Mouse (Mus musculus) E14TG2a.4 (cell line): Measurements from ENCODE around the gene Ift81.

Source experiments
- H3K27me3 ChIP-seq: 2 replicates; pipeline ENCODE4 v1.6.1; 2014; ENCODE audit warnings: low read length, control low read depth; ENCODE audit not compliant: insufficient read depth
- H3K36me3 ChIP-seq: 2 replicates; pipeline ENCODE4 v1.6.1; 2014; ENCODE audit warnings: low read length, control low read depth; ENCODE audit not compliant: insufficient read depth
- H3K4me1 ChIP-seq: replicated peaks from 2 replicates; pipeline ENCODE4 v1.6.1; 2014; ENCODE audit warnings: low read depth, low read length, control low read depth
- H3K4me3 ChIP-seq: replicated peaks from 2 replicates; pipeline ENCODE4 v1.5.1; 2014; ENCODE audit warnings: mild to moderate bottlenecking, low read length
- H3K9me3 ChIP-seq: 2 replicates; pipeline ENCODE4 v1.6.1; 2014; ENCODE audit warnings: low read length, control low read depth
- CTCF ChIP-seq: conservative IDR thresholded peaks from 2 replicates; pipeline ENCODE4 v1.5.1; 2014; ENCODE audit warnings: low read length
- NANOG ChIP-seq: IDR thresholded peaks from 2 replicates; pipeline ENCODE4 v1.6.1; 2014; ENCODE audit warnings: borderline replicate concordance, low read length, mixed read lengths
- POU5F1 ChIP-seq: IDR thresholded peaks from 2 replicates; pipeline ENCODE4 v1.6.1; 2014; ENCODE audit warnings: low read length, borderline replicate concordance

The Ift81 gene

GRCm38 (mm10) chr5:122524244-122524643 lies 90.1 kb downstream of the Ift81 start:
- TF ChIP-seq POU5F1 = no peak
- TF ChIP-seq CTCF = no peak
- no peak for TF ChIP-seq NANOG
- no peak overlapping the region for H3K4me3 ChIP-seq
- no peaks in the 10 kb centered on the region for H3K27me3 ChIP-seq
- no peaks in the 10 kb centered on the region for H3K9me3 ChIP-seq
- H3K36me3 ChIP-seq = no peaks in the 10 kb centered on the region
- peaks cover 58% of the 10 kb centered on the region for H3K4me1 ChIP-seq

- Histone ChIP-seq H3K36me3 (no peaks in the 10 kb centered on the region), H3K4me1 (peaks cover 60% of the 10 kb centered on the region), H3K4me3 (no peak overlapping the region), H3K27me3 (no peaks in the 10 kb centered on the region), H3K9me3 (no peaks in the 10 kb centered on the region)
- TF ChIP-seq NANOG = no peak
- no peak for TF ChIP-seq POU5F1
- no peak for TF ChIP-seq CTCF
These were observed 93.2 kb downstream of the Ift81 start for GRCm38 (mm10) chr5:122521130-122521473.

- peaks cover 61% of the 10 kb centered on the region for H3K4me1 ChIP-seq
- TF ChIP-seq CTCF = no peak
- TF ChIP-seq POU5F1 = no peak
- TF ChIP-seq NANOG = no peak
- H3K4me3 ChIP-seq = no peak overlapping the region
- no peaks in the 10 kb centered on the region for H3K36me3 ChIP-seq
- H3K27me3 ChIP-seq = no peaks in the 10 kb centered on the region
- H3K9me3 ChIP-seq = no peaks in the 10 kb centered on the region
These were observed 93.8 kb downstream of the Ift81 start for GRCm38 (mm10) chr5:122520254-122521129.

- Histone ChIP-seq H3K9me3 (no peaks in the 10 kb centered on the region), H3K4me1 (peaks cover 60% of the 10 kb centered on the region), H3K4me3 (0 out of 2 replicates have a peak overlapping the region, but pooled peaks have one; percentile 3), H3K36me3 (no peaks in the 10 kb centered on the region), H3K27me3 (no peaks in the 10 kb centered on the region)
- no peak for TF ChIP-seq CTCF
- no peak for TF ChIP-seq NANOG
- TF ChIP-seq POU5F1 = no peak
These were observed 95.2 kb downstream of the Ift81 start for GRCm38 (mm10) chr5:122519043-122519660.

- Histone ChIP-seq H3K36me3 (no peaks in the 10 kb centered on the region), H3K4me3 (peak overlapping the region; percentile 3; the same call in 1 of the 2 replicates), H3K9me3 (no peaks in the 10 kb centered on the region), H3K27me3 (no peaks in the 10 kb centered on the region), H3K4me1 (peaks cover 62% of the 10 kb centered on the region)
- TF ChIP-seq CTCF (no peak), POU5F1 (no peak), NANOG (no peak)
These were observed 96.1 kb downstream of the Ift81 start for GRCm38 (mm10) chr5:122518247-122518646.

GRCm38 (mm10) chr5:122516901-122517300 lies 97.4 kb downstream of the Ift81 start:
- H3K4me3 ChIP-seq = no peak overlapping the region
- H3K36me3 ChIP-seq = no peaks in the 10 kb centered on the region
- no peaks in the 10 kb centered on the region for H3K9me3 ChIP-seq
- H3K27me3 ChIP-seq = no peaks in the 10 kb centered on the region
- TF ChIP-seq POU5F1 (no peak), NANOG (no peak)
- peaks cover 71% of the 10 kb centered on the region for H3K4me1 ChIP-seq

GRCm38 (mm10) chr5:122516029-122516730 lies 98.1 kb downstream of the Ift81 start:
- Histone ChIP-seq H3K27me3 (no peaks in the 10 kb centered on the region), H3K36me3 (no peaks in the 10 kb centered on the region), H3K9me3 (no peaks in the 10 kb centered on the region), H3K4me1 (peaks cover 78% of the 10 kb centered on the region), H3K4me3 (0 out of 2 replicates have a peak overlapping the region, but pooled peaks have one; percentile 4)
- no peak for TF ChIP-seq NANOG
- no peak for TF ChIP-seq CTCF
- no peak for TF ChIP-seq POU5F1

GRCm38 (mm10) chr5:122514127-122514521 lies 100.2 kb downstream of the Ift81 start:
- Histone ChIP-seq H3K36me3 (no peaks in the 10 kb centered on the region), H3K27me3 (no peaks in the 10 kb centered on the region), H3K4me1 (peaks cover 91% of the 10 kb centered on the region), H3K9me3 (no peaks in the 10 kb centered on the region), H3K4me3 (peak overlapping the region; percentile 47)
- no peak for TF ChIP-seq CTCF
- TF ChIP-seq POU5F1 = no peak
- no peak for TF ChIP-seq NANOG
